Mouse (Mus musculus) layer of hippocampus, postnatal 36 days (tissue): ENCODE data around the gene Tbc1d17. TPM values are rescaled to one million over a fixed set of nuclear protein-coding genes. Genes with fewer than 3 reads are reported as not detected.

Source experiments
- DNase-seq, 2 experiments: peaks; one replicate each; pipeline ENCODE4 v3.0.0; 2022
- total RNA-seq, 2 experiments: library from RNA; stranded (reverse); gene quantifications; 2 replicates each; pipeline ENCODE4 v1.2.3; 2021

The Tbc1d17 gene
- total RNA-seq, 2 experiments from 2014 or later: 63.7 to 64.6 TPM

- no peak for DNase-seq
Measured at GRCm38 (mm10) chr7:44853065-44853464, 4.2 kb upstream of the Tbc1d17 start.

- no peak for DNase-seq
Measured at GRCm38 (mm10) chr7:44852259-44853027, 3.6 kb upstream of the Tbc1d17 start.

GRCm38 (mm10) chr7:44851625-44852234, 2.9 kb upstream of the Tbc1d17 start:
- no peak for DNase-seq

- no peak for DNase-seq
Measured at GRCm38 (mm10) chr7:44850789-44851624, 2.1 kb upstream of the Tbc1d17 start.

GRCm38 (mm10) chr7:44850146-44850545, 1.3 kb upstream of the Tbc1d17 start:
- peak in 1 of 2 experiments; percentile 68 for DNase-seq

GRCm38 (mm10) chr7:44849416-44850111, 685 bp upstream of the Tbc1d17 start:
- DNase-seq: peak; percentile 90

GRCm38 (mm10) chr7:44847772-44848171, 1.1 kb downstream of the Tbc1d17 start:
- DNase-seq: no peak

GRCm38 (mm10) chr7:44846804-44847203, 2.1 kb downstream of the Tbc1d17 start:
- DNase-seq: no peak

- DNase-seq: no peak
Measured at GRCm38 (mm10) chr7:44845006-44845405, 3.9 kb downstream of the Tbc1d17 start.

- no peak for DNase-seq
Measured at GRCm38 (mm10) chr7:44841825-44842463, 6.9 kb downstream of the Tbc1d17 start.

- no peak for DNase-seq
Measured at GRCm38 (mm10) chr7:44840426-44840825, 8.5 kb downstream of the Tbc1d17 start.

- DNase-seq: peak; percentile 54 to 57
Measured at GRCm38 (mm10) chr7:44839491-44840191, 9.2 kb downstream of the Tbc1d17 start.

- DNase-seq: no peak
Measured at GRCm38 (mm10) chr7:44839171-44839490, 9.7 kb downstream of the Tbc1d17 start.

GRCm38 (mm10) chr7:44838073-44838472, 10.8 kb downstream of the Tbc1d17 start:
- DNase-seq: no peak

- no peak for DNase-seq
Measured at GRCm38 (mm10) chr7:44836423-44837053, 12.3 kb downstream of the Tbc1d17 start.

GRCm38 (mm10) chr7:44836016-44836404, 12.9 kb downstream of the Tbc1d17 start:
- no peak for DNase-seq

- DNase-seq: no peak
Measured at GRCm38 (mm10) chr7:44835373-44836015, 13.4 kb downstream of the Tbc1d17 start.

- no peak for DNase-seq
Measured at GRCm38 (mm10) chr7:44832763-44833162, 16.1 kb downstream of the Tbc1d17 start.

GRCm38 (mm10) chr7:44828706-44829105, 20.2 kb downstream of the Tbc1d17 start:
- DNase-seq: no peak

- no peak for DNase-seq
Measured at GRCm38 (mm10) chr7:44826771-44827170, 22.1 kb downstream of the Tbc1d17 start.
